ENCODE assay signal across 27 mouse cellular contexts in the genomic region with DNA sequence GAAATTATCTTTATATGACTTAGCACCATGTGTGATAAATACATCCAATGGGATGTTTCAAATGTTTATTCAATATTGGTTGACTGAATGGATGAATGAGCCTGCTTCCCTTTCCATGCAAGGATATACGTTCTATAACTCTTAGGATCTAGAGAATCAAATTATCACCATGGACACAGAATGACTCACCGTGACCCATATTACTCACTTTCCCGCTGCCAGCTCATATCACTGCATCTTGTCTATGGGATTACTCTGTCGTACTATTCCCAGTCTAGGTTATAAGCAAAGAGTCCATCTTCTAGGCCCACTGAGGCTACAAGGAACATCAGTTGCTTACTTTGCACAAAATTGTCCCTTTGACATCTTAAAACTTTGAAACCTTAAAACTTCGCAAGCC.
"Had no signal": no experiment of that assay in that cellular context is flagged by ENCODE, and none has a peak within 500 bp of the region (broad histone marks: within the 10 kb centered on the region; RNA-seq: fewer than 3 reads in every experiment).

No protein-coding gene starts in this region.

- H3K4me3 ChIP-seq: limb, embryonic 10.5 days; limb, embryonic 12.5 days; limb, embryonic 13.5 days; limb, embryonic 15.5 days; liver, embryonic 12.5 days; liver, embryonic 13.5 days; liver, embryonic 15.5 days; lung, embryonic 15.5 days; megakaryocyte, embryonic 14.5 days; midbrain, embryonic 10.5 days; midbrain, embryonic 12.5 days; midbrain, embryonic 13.5 days; midbrain, embryonic 15.5 days; myocyte; neural tube, embryonic 12.5 days; neural tube, embryonic 13.5 days had no signal

- H3K36me3 ChIP-seq: limb, embryonic 10.5 days; limb, embryonic 12.5 days; limb, embryonic 13.5 days; limb, embryonic 15.5 days; liver, embryonic 12.5 days; liver, embryonic 13.5 days; liver, embryonic 15.5 days; lung, embryonic 15.5 days; midbrain, embryonic 10.5 days; midbrain, embryonic 12.5 days; midbrain, embryonic 13.5 days; midbrain, embryonic 15.5 days; neural tube, embryonic 12.5 days; neural tube, embryonic 13.5 days had no signal

- H3K27me3 ChIP-seq: limb, embryonic 13.5 days; limb, embryonic 15.5 days; liver, embryonic 12.5 days; liver, embryonic 13.5 days; liver, embryonic 15.5 days; lung, embryonic 15.5 days; megakaryocyte, embryonic 14.5 days; midbrain, embryonic 12.5 days; midbrain, embryonic 13.5 days; midbrain, embryonic 15.5 days; neural tube, embryonic 12.5 days; neural tube, embryonic 13.5 days had no signal

- DNase-seq: left cerebral cortex, postnatal 4 days; liver; liver, embryonic 13.5 days; liver, postnatal 0 days; lung, adult 18-20 months; lung, adult 2 months; lung, embryonic 14.5 days; lung, postnatal 10 days; lung, postnatal 14 days; lung, postnatal 36 days; lung, postnatal 4 days; midbrain, embryonic 14.5 days had no signal
